15 mouse cellular contexts compared by ENCODE assay signal in the genomic region with DNA sequence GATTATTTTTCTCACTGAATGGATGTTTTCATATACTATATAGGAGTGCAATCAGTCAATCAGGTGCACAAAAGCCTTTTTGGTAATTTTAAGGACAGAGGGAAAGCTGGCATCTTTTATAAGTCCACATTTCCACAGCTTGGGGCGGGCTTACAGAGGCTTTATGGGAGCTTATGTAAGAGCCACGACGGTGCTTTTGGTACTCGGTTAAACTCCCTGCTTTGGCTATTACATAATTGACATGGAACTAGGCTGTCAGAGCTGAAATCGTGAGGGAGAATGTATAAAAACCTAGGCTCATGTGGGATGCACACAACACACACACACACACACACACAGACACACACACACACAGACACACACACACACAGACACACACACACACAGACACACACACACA. TPM values are rescaled to one million over a fixed set of nuclear protein-coding genes. Genes with fewer than 3 reads are reported as not detected.
DNase-seq lines count a peak whose midpoint lies in the region; ATAC-seq and TF ChIP-seq lines count a peak whose summit lies in the region.
"Had no signal": no experiment of that assay in that cellular context is flagged by ENCODE, and none has a peak within 500 bp of the region (broad histone marks: within the 10 kb centered on the region; RNA-seq: fewer than 3 reads in every experiment).

No protein-coding gene starts in this region.

- 14% methylated on average over 5 of the region's 5 CpGs for WGBS in forebrain, postnatal 0 days
- WGBS in forebrain, embryonic 11.5 days = 45% methylated on average over 5 of the region's 5 CpGs
- 28% methylated on average over 5 of the region's 5 CpGs for WGBS in midbrain, embryonic 12.5 days
- 60% methylated on average over 5 of the region's 5 CpGs for WGBS in midbrain, embryonic 10.5 days
- 16% methylated on average over 5 of the region's 5 CpGs for WGBS in lung, adult 2 months

- H3K4me3 ChIP-seq in forebrain, postnatal 0 days (ENCODE audit: low read depth, low read length) = peak overlapping the region; percentile 70
- H3K4me3 ChIP-seq in forebrain, embryonic 11.5 days (ENCODE audit: low read depth, low read length) = no peak overlapping the region
- H3K4me3 ChIP-seq in midbrain, embryonic 12.5 days = 0 out of 2 replicates have a peak overlapping the region, but pooled peaks have one; percentile 73
- no peak overlapping the region for H3K4me3 ChIP-seq in midbrain, embryonic 10.5 days
- no peak overlapping the region for H3K4me3 ChIP-seq in lung, adult 2 months (replicated peaks; ENCODE audit: extremely low read depth, low read depth, low read length)
- H3K4me3 ChIP-seq: embryonic facial prominence, embryonic 15.5 days; intestine, embryonic 15.5 days; limb, embryonic 12.5 days; stomach, embryonic 15.5 days had no signal

- no peak for ATAC-seq in forebrain, postnatal 0 days
- ATAC-seq in forebrain, embryonic 11.5 days (replicated peaks; ENCODE audit: low FRiP score) = no peak
- ATAC-seq in midbrain, embryonic 12.5 days (ENCODE audit: low FRiP score, low read depth) = no peak
- ATAC-seq: intestine, embryonic 15.5 days; Patski had no signal

- no peak overlapping the region for H3K9ac ChIP-seq in forebrain, postnatal 0 days
- no peak overlapping the region for H3K9ac ChIP-seq in forebrain, embryonic 11.5 days (ENCODE audit: low read length)
- no peak overlapping the region for H3K9ac ChIP-seq in midbrain, embryonic 12.5 days (replicated peaks)
- H3K9ac ChIP-seq: embryonic facial prominence, embryonic 15.5 days; intestine, embryonic 15.5 days; limb, embryonic 12.5 days; stomach, embryonic 15.5 days had no signal

- H3K4me2 ChIP-seq in forebrain, postnatal 0 days (ENCODE audit: low read depth) = peak overlapping the region; percentile 80; the same call in 1 of the 2 replicates
- H3K4me2 ChIP-seq in forebrain, embryonic 11.5 days (ENCODE audit: low read depth, low read length, severe bottlenecking) = no peak overlapping the region; the same call in 1 of the 2 replicates
- peak overlapping the region; percentile 98; the same call in 1 of the 2 replicates for H3K4me2 ChIP-seq in midbrain, embryonic 12.5 days (replicated peaks)
- H3K4me2 ChIP-seq: embryonic facial prominence, embryonic 15.5 days; limb, embryonic 12.5 days; stomach, embryonic 15.5 days had no signal

- no peaks in the 10 kb centered on the region; the same call in 1 of the 2 replicates for H3K4me1 ChIP-seq in forebrain, postnatal 0 days (ENCODE audit: insufficient read depth)
- H3K4me1 ChIP-seq in forebrain, embryonic 11.5 days (replicated peaks; ENCODE audit: control insufficient read depth, insufficient read depth, low read length) = peaks cover 4% of the 10 kb centered on the region; the same call in 1 of the 2 replicates
- peaks cover 17% of the 10 kb centered on the region for H3K4me1 ChIP-seq in midbrain, embryonic 12.5 days
- peaks cover 24% of the 10 kb centered on the region for H3K4me1 ChIP-seq in midbrain, embryonic 10.5 days
- H3K4me1 ChIP-seq in lung, adult 2 months (ENCODE audit: control insufficient read depth, insufficient read depth, low read length) = peaks cover 6% of the 10 kb centered on the region; the same call in 1 of the 2 replicates

- no peaks in the 10 kb centered on the region for H3K36me3 ChIP-seq in forebrain, postnatal 0 days (ENCODE audit: insufficient read depth)
- H3K36me3 ChIP-seq in forebrain, embryonic 11.5 days (ENCODE audit: control insufficient read depth, insufficient read depth, low read length) = no peaks in the 10 kb centered on the region
- H3K36me3 ChIP-seq in midbrain, embryonic 12.5 days = no peaks in the 10 kb centered on the region
- H3K36me3 ChIP-seq in midbrain, embryonic 10.5 days = no peaks in the 10 kb centered on the region
- H3K36me3 ChIP-seq: embryonic facial prominence, embryonic 15.5 days; intestine, embryonic 15.5 days; limb, embryonic 12.5 days; stomach, embryonic 15.5 days had no signal

- no peaks in the 10 kb centered on the region; the same call in 1 of the 2 replicates for H3K27me3 ChIP-seq in forebrain, postnatal 0 days (ENCODE audit: insufficient read depth, low read length)
- H3K27me3 ChIP-seq in forebrain, embryonic 11.5 days (ENCODE audit: control insufficient read depth, insufficient read depth, low read length) = peaks cover 23% of the 10 kb centered on the region
- peaks cover 34% of the 10 kb centered on the region for H3K27me3 ChIP-seq in midbrain, embryonic 12.5 days
- H3K27me3 ChIP-seq in midbrain, embryonic 10.5 days (ENCODE audit: low read depth, poor library complexity, severe bottlenecking) = peaks cover 44% of the 10 kb centered on the region

- no peaks in the 10 kb centered on the region for H3K9me3 ChIP-seq in forebrain, postnatal 0 days (ENCODE audit: low read length)
- H3K9me3 ChIP-seq in forebrain, embryonic 11.5 days (ENCODE audit: control insufficient read depth, low read length) = no peaks in the 10 kb centered on the region
- no peaks in the 10 kb centered on the region for H3K9me3 ChIP-seq in midbrain, embryonic 12.5 days
- H3K9me3 ChIP-seq in midbrain, embryonic 10.5 days (replicated peaks) = no peaks in the 10 kb centered on the region
- H3K9me3 ChIP-seq: embryonic facial prominence, embryonic 15.5 days; intestine, embryonic 15.5 days; limb, embryonic 12.5 days; stomach, embryonic 15.5 days had no signal

- no peak overlapping the region for H3K27ac ChIP-seq in forebrain, postnatal 0 days (ENCODE audit: low read depth, low read length)
- no peak overlapping the region for H3K27ac ChIP-seq in forebrain, embryonic 11.5 days (ENCODE audit: low read depth, low read length)
- no peak overlapping the region for H3K27ac ChIP-seq in midbrain, embryonic 12.5 days (replicated peaks)
- H3K27ac ChIP-seq in midbrain, embryonic 10.5 days (replicated peaks) = no peak overlapping the region
- H3K27ac ChIP-seq: embryonic facial prominence, embryonic 15.5 days; intestine, embryonic 15.5 days; limb, embryonic 12.5 days; stomach, embryonic 15.5 days had no signal

- no peak for TF ChIP-seq CTCF in forebrain, postnatal 0 days (IDR thresholded peaks at IDR 0.05; ENCODE audit: low read depth)
- TF ChIP-seq CTCF in lung, adult 2 months (IDR thresholded peaks at IDR 0.05; ENCODE audit: insufficient read depth, low read length) = no peak

- TF ChIP-seq POLR2A in lung, adult 2 months (IDR thresholded peaks at IDR 0.05; ENCODE audit: borderline replicate concordance, extremely low read depth, low read depth, low read length) = no peak

- DNase-seq in forebrain, postnatal 0 days = no peak
- no peak for DNase-seq in forebrain, embryonic 11.5 days (ENCODE audit: low spot score)
- no peak for DNase-seq in midbrain, embryonic 10.5 days (ENCODE audit: low spot score)
- DNase-seq in left cerebral cortex, adult 9 months (ENCODE audit: low spot score in 2 of 2) = peak; percentile 39 to 60
- peak; percentile 54 to 64 for DNase-seq in right cerebral cortex, postnatal 36 days (ENCODE audit: low spot score in 2 of 2)
- DNase-seq in liver = no peak
- DNase-seq in lung, adult 2 months = no peak
- DNase-seq: heart, adult 18-20 months; lung, postnatal 10 days had no signal

RNA-seq across cellular contexts. Expression of a gene that starts 2.0 kb away (rescaled TPM):
- total RNA-seq in forebrain, postnatal 0 days (2014; rRNA removed) = 33.1 and 45.7 TPM in 2 replicates
- 30.2 and 35.4 TPM in 2 replicates for polyA plus RNA-seq in forebrain, postnatal 0 days (2015; fragmentation: Nextera tagmentation; extraction: Ambion mirVana)
- 8.1 and 8.4 TPM in 2 replicates for polyA plus RNA-seq in forebrain, embryonic 11.5 days (2014; fragmentation: Nextera tagmentation; extraction: Ambion mirVana)
- 24.0 and 25.4 TPM in 2 replicates for polyA plus RNA-seq in midbrain, embryonic 12.5 days (2016; fragmentation: Nextera tagmentation; extraction: Ambion mirVana)
- polyA plus RNA-seq in midbrain, embryonic 10.5 days (2016; fragmentation: Nextera tagmentation; extraction: Ambion mirVana) = 5.1 and 9.6 TPM in 2 replicates
- polyA plus RNA-seq in lung, adult 2 months (2012; rRNA removed) = 4.7 and 6.1 TPM in 2 replicates

Comparison
In these comparisons a context has a peak if more than half of its experiments do, and no peak if none do; other contexts are left out.
1. H3K4me3 ChIP-seq: peak in forebrain, postnatal 0 days (single experiment) and midbrain, embryonic 12.5 days (single experiment); none in forebrain, embryonic 11.5 days (single experiment), midbrain, embryonic 10.5 days (single experiment) and lung, adult 2 months (single experiment).
2. DNase-seq: peak in left cerebral cortex, adult 9 months (2 of 2) and right cerebral cortex, postnatal 36 days (2 of 2); none in forebrain, postnatal 0 days (single experiment), forebrain, embryonic 11.5 days (single experiment), midbrain, embryonic 10.5 days (single experiment), liver (single experiment) and lung, adult 2 months (single experiment).